Mouse (Mus musculus) megakaryocyte, embryonic 14.5 days (primary cell): ENCODE measurements around the gene Ctrb1. TPM values are rescaled to one million over a fixed set of nuclear protein-coding genes. Genes with fewer than 3 reads are reported as not detected.
A peak's percentile ranks its signal among the peaks of the same experiment; 100 is the strongest.
"Not testable (repeated sequence)": the region's sequence is repeated elsewhere in the genome, so short reads cannot be mapped to it uniquely, and the experiment has no call there.

Experiments
- H3K27me3 ChIP-seq: replicated peaks from 2 replicates; pipeline ENCODE3; 2012; ENCODE audit warnings: inconsistent platforms
- H3K36me3 ChIP-seq: replicated peaks from 2 replicates; pipeline ENCODE3; 2012; ENCODE audit warnings: low read length, inconsistent platforms, mixed read lengths
- H3K4me1 ChIP-seq: 2 replicates; pipeline ENCODE4 v1.6.1; 2012; ENCODE audit warnings: inconsistent platforms
- H3K4me3 ChIP-seq: replicated peaks from 2 replicates; pipeline ENCODE3; 2012; ENCODE audit warnings: moderate library complexity, mild to moderate bottlenecking, inconsistent platforms
- H3K9me3 ChIP-seq: 2 replicates; pipeline ENCODE4 v1.6.1; 2012; ENCODE audit warnings: inconsistent platforms
- FLI1 ChIP-seq: IDR thresholded peaks from 2 replicates; pipeline ENCODE4 v1.6.1; 2012; ENCODE audit warnings: low read length, inconsistent platforms, mixed read lengths
- GATA1 ChIP-seq: IDR thresholded peaks from 3 replicates; pipeline ENCODE4 v1.6.1; 2012; ENCODE audit warnings: mixed read lengths, low read length, inconsistent platforms, borderline replicate concordance
- polyA plus RNA-seq: library from polyadenylated mRNA; stranded (reverse); fragments of >175 nt; gene quantifications from 2 replicates; pipeline ENCODE4 v1.2.3, GENCODE M21; 2012; ENCODE audit warnings: low replicate concordance; ENCODE audit not compliant: insufficient read depth

Gene Ctrb1
- polyA plus RNA-seq, 1 experiment, result not detected

DNA sequence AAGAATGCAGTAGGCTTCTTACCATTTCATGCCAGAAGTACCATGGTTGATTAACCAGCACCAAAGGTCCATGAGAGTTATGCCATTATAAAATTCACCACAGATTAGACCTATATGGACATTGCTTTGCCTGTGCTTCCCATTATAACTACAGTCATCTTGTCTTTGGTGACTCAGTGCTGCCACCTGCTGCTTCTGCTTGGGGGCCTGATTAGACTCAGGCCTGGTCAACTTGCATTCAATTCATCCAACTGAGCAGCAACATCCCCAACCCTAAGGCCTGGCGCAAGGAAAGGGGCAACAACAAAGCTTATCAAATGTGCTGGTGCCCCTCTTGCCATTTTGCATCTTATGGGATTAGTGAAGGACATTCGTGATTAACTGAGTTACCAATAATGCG is 28.3 kb downstream of the Ctrb1 start:
- no peak overlapping the region for H3K4me3 ChIP-seq
- H3K9me3 ChIP-seq, result no peaks in the 10 kb centered on the region
- peaks cover 14% of the 10 kb centered on the region for H3K4me1 ChIP-seq
- H3K36me3 ChIP-seq, result no peaks in the 10 kb centered on the region
- H3K27me3 ChIP-seq, result peaks cover 87% of the 10 kb centered on the region
- TF ChIP-seq GATA1 (no peak), FLI1 (no peak)

DNA sequence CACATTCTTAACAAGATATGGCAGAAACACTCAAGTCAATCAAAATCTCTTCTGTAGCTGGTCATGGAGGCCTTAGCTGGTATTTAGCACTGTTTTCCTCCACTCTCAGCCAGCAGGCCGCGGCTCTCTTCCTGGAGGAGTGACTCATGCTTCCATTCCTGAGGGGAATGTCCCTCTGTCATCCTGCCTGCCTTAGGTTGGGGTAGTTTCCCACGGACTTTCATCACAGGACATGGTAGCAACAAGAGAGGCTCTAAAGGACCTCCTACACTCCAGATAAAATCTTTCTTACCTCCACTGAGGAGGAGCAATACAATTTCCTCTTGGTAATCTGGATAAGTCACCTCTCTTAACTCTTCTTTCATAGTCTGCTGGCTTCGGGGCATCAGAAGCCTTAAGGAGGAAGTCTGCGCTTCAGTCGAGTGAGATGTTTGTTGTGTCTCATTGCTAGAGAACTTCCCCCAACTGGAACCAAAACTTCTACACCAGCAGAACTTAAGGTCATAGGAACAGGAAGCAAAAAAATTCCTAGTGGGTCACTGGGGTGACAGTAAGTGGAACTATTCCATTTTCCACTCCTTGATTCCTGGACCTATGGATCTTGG is 31.9 kb downstream of the Ctrb1 start:
- H3K4me1 ChIP-seq, result peaks cover 28% of the 10 kb centered on the region
- no peaks in the 10 kb centered on the region for H3K36me3 ChIP-seq
- TF ChIP-seq GATA1 (no peak), FLI1 (no peak)
- peak overlapping the region; percentile 33 for H3K4me3 ChIP-seq
- peaks cover 91% of the 10 kb centered on the region for H3K27me3 ChIP-seq
- peaks cover 20% of the 10 kb centered on the region for H3K9me3 ChIP-seq

DNA sequence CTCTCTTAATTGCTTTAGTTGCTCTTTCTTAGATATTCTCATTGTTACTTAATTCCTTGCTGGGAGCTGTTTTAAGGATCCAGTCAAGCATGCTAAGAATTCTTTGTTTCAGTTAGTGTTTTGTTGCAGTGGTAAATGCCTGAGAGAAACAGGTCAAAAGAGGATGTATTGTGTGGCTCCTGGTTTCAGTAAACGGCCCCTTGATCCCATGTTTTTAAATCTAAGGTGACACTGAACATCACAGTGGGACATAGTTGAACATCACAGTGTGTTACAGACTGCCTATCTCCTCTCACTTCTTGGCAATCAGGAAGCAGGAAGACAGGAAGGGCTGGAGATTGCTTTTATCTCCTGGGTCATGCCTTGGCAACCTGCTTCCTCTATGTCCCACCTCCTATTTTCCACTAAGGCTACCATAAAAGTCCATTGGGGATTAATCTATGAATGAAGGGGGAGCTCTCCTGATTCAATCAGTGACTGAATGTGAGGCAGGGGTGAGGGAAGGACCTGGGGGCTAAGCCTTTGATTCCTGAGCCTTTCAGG is 33.4 kb downstream of the Ctrb1 start:
- no peak for TF ChIP-seq FLI1
- no peak for TF ChIP-seq GATA1

DNA sequence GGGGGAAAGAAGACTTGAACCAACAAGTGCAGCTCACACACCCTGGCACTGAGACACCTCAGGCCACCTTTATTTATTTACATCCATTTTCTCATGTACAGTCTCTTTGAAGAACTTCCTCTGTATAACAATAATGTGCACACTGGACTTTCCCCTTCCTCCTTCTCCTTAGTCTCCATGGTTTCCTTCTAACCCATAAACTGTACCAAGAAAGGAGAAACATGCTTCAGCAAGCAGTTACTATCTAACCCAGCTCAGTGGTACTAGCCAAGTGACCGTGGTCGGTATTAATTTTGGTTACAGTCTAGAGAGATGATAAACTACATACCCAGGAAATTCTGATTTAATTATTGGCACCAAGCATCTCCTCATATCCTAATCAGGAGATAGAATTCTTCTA is 37.3 kb downstream of the Ctrb1 start:
- TF ChIP-seq GATA1 (no peak), FLI1 (no peak)

More for the DNA sequence above, 33.4 kb downstream of the Ctrb1 start:
- Histone ChIP-seq H3K27me3 (peaks cover 86% of the 10 kb centered on the region), H3K4me1 (peaks cover 28% of the 10 kb centered on the region), H3K4me3 (no peak overlapping the region), H3K9me3 (peaks cover 20% of the 10 kb centered on the region), H3K36me3 (no peaks in the 10 kb centered on the region)

DNA sequence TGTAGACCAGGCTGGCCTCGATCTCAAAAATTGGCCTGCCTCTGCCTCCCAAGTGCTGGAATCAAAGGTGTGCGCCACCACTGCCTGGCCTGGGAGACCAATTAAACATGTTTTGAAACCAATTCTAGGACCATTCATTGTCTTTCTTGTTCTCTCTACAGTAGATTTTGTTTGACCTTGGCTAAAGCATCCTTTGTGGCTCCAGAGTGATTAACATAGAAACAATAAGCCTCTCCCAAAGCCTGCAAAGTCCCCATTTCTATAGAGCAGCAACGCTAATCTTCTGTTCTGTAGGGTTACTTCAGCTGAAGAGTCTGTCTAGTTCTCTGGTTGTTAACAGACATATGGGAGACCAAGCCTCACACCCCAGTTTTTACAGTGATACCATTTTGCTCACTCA is 40.2 kb downstream of the Ctrb1 start:
- no peak overlapping the region for H3K4me3 ChIP-seq
- H3K27me3 ChIP-seq, result peaks cover 79% of the 10 kb centered on the region
- TF ChIP-seq GATA1 (no peak), FLI1 (no peak)

More for the DNA sequence above, 37.3 kb downstream of the Ctrb1 start:
- Histone ChIP-seq H3K4me3 (no peak overlapping the region), H3K27me3 (peaks cover 80% of the 10 kb centered on the region), H3K9me3 (peaks cover 20% of the 10 kb centered on the region), H3K4me1 (peaks cover 30% of the 10 kb centered on the region), H3K36me3 (no peaks in the 10 kb centered on the region)

DNA sequence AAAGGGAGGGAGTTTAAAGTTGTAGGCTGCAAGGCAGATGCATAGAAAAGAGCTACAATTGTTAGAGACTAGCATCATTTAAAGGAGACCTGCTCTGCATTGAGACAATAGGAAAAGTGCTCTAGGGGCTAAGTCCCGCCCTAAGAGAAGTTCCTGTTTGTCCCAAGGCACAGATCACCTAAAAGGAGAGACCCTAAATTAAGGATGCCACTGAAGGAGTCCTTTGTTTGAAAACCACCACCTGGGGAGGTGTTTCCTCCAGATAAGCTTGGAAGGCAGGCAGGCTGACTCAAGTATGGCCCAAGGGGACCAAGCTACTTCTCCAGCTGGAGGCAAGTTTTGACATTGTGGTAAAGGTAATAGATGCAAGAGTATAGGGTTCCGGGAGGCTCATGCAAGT is 42.0 kb downstream of the Ctrb1 start:
- peaks cover 21% of the 10 kb centered on the region for H3K4me1 ChIP-seq
- no peaks in the 10 kb centered on the region for H3K9me3 ChIP-seq
- no peaks in the 10 kb centered on the region for H3K36me3 ChIP-seq
- no peak overlapping the region for H3K4me3 ChIP-seq
- no peak for TF ChIP-seq FLI1
- TF ChIP-seq GATA1, result no peak
- peaks cover 65% of the 10 kb centered on the region for H3K27me3 ChIP-seq

More for the DNA sequence above, 40.2 kb downstream of the Ctrb1 start:
- peaks cover 16% of the 10 kb centered on the region for H3K4me1 ChIP-seq
- no peaks in the 10 kb centered on the region for H3K36me3 ChIP-seq
- H3K9me3 ChIP-seq, result peaks cover 13% of the 10 kb centered on the region

DNA sequence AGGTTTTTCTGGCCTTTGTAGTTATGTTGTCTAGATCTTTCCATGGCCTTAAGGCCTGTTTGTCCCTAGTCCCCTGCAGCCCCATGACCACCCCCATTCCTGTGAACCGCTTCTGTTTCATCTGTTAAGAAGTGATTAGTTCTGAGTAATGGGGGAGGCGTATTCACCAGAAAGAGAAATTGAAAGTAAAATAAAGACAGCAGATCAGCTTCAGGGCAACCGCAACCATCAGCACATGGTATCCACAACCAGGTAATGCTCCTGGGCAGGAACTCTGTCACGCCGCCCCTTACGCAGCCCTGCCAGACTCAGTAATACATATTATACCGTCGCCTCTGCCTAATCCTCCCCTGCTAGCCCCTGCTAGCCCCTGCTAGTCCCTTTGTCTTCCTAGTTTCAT is 45.1 kb downstream of the Ctrb1 start:
- Histone ChIP-seq H3K27me3 (peaks cover 56% of the 10 kb centered on the region), H3K9me3 (no peaks in the 10 kb centered on the region), H3K4me3 (no peak overlapping the region), H3K36me3 (no peaks in the 10 kb centered on the region), H3K4me1 (peaks cover 45% of the 10 kb centered on the region)
- TF ChIP-seq GATA1 (no peak), FLI1 (no peak)

DNA sequence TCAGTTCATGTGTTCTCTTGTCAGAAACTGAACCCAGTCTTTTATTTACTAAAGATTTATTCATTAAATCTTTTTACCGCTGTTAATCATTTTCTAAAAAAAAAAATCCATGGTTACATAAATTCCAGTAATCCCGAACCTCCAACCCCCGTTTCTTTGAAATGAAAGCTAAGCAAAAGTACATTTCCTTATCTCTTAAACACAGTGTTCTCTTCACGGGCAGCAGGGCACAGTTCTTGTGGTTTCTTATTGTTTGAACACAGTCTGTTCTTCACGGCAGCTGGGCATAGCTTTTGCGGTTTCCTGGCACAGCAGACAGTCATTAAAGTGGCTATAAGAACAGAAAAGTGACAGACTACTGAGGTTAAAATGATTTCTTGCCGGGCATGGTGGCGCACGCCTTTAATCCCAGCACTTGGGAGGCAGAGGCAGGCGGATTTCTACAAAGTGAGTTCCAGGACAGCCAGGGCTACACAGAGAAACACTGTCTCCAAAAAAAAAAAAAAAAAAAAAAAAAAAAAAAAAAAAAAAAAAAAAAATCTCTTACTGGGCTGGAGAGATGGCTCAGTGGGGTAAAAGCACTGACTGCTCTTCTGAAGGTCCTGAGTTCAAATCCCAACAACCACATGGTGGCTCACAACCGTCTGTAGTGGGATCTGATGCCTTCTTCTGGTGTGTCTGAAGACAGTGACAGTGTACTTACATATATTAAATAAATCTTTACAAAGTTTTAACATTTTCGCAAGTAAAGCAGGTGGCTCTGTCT is 46.3 kb downstream of the Ctrb1 start:
- H3K9me3 ChIP-seq, H3K36me3 ChIP-seq: not testable (repeated sequence)
- H3K4me3 ChIP-seq, result peak overlapping the region; percentile 96
- H3K4me1 ChIP-seq, result peaks cover 45% of the 10 kb centered on the region
- peaks cover 57% of the 10 kb centered on the region for H3K27me3 ChIP-seq

DNA sequence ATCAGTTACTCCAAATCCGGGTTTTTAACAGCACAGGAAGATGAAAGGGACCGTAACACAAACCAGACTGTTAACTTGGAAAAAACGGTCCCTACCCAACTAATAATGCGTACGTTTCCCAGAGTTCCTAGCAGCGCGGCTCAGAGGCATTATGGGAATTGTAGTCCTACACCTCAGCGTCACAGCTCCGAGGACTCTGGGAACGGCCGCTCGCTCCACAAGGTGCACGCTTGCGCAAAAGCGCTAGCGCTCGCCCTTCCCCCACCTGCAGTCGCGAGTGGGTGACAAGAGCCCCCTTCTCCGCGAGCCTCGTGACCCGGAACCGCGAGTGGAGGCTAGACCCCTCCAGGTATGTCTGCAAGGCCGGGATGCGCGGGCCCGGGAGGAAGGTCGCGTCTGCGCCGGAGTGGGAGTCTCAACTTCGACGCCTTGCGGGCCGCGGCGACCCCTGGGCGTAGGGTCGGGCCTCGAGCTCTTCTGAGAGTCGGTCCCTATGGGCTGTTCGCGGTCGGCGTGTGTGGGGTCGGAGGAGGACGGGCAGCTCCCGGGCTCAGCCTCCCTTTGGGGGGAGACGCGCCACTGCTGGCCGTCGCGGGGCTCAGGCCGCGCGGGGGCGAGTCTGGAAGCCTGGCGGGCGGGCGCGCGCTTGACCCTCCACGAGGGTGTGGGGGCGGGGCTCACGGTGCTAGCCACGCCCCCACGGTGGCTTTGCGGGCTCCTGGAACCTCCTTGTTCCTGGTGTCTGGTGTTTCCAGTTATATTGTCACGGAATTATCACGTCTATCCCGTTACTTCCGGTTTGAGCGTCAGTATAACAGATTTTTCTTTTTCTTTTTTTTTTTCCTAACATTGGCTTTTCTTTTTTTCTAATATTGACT is 47.3 kb downstream of the Ctrb1 start, which contains the start of gene Zfp1:
TSS of gene Zfp1 (plus strand) at position 138 of the 878 bp plus-strand sequence.
- peaks cover 51% of the 10 kb centered on the region for H3K27me3 ChIP-seq
- no peak for TF ChIP-seq FLI1
- TF ChIP-seq GATA1, result no peak
- H3K36me3 ChIP-seq, result no peaks in the 10 kb centered on the region
- H3K9me3 ChIP-seq, result peaks cover 4% of the 10 kb centered on the region; the same call in 1 of the 2 replicates
- peaks cover 38% of the 10 kb centered on the region for H3K4me1 ChIP-seq
- H3K4me3 ChIP-seq, result peak within 1 kb of the TSS; percentile 96

DNA sequence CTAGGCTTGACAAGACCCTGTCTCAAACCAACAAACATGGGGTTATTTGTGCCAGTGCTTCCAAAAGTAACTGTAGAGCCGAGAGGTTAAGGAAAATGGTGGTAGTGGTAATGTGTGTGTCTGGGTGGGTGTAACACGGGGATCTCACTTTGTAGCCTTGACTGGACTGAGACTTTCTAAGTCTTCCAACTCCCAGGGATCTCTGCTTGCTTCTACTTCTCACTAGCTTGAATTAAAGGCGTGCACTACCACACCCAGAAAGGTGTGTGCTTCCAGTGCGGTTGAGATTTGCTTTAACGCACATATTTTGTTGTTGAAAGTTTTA is 47.9 kb downstream of the Ctrb1 start:
- Histone ChIP-seq H3K4me3 (peak overlapping the region; percentile 96), H3K9me3 (peaks cover 4% of the 10 kb centered on the region; the same call in 1 of the 2 replicates), H3K4me1 (peaks cover 36% of the 10 kb centered on the region), H3K36me3 (no peaks in the 10 kb centered on the region), H3K27me3 (peaks cover 48% of the 10 kb centered on the region)
- TF ChIP-seq FLI1 (no peak), GATA1 (no peak)
